Mouse (Mus musculus): ENCODE results near the gene Ist1. TPM values are rescaled to one million over a fixed set of nuclear protein-coding genes. Genes with fewer than 3 reads are reported as not detected.

Ist1 gene
- polyA plus RNA-seq, 1 experiment: 26.3 TPM

DNA sequence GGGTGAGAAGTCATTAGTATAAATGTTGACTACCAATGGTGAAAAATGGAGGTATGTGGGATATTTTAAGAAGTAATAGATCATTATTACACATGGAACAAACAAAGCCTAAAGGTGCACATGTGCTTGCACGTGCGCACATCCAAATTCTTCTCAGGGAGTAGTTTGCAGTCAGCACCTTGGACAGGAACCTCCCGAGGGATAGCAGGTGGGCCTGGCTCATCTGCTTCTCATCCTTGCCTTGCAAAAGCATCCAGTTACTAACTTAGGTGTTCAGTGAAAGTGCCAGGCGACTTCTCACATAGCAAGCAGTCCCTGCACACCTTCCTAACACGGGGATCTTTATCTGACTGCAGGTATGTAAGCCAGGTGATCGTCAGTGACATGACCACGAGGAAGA is 52.6 kb downstream of the Ist1 start:
- TF ChIP-seq POLR2A (IDR thresholded peaks at IDR 0.05; ENCODE audit: low read depth, low read length) (no peak), CTCF (IDR thresholded peaks at IDR 0.05; ENCODE audit: extremely low read depth, insufficient read depth, insufficient read length, insufficient replicate concordance) (no peak)
- Histone ChIP-seq H3K4me1 (ENCODE audit: control insufficient read depth, insufficient read depth, insufficient read length) (no peaks in the 10 kb centered on the region), H3K27ac (ENCODE audit: insufficient read depth, low read length) (no peak overlapping the region), H3K36me3 (ENCODE audit: control insufficient read depth, insufficient read depth, low read length) (no peaks in the 10 kb centered on the region), H3K4me3 (ENCODE audit: extremely low read depth, insufficient read depth, insufficient read length) (no peak overlapping the region), H3K27me3 (ENCODE audit: control insufficient read depth, insufficient read depth, low read length) (no peaks in the 10 kb centered on the region)
- no peak for DNase-seq (ENCODE audit: low read depth in 1 of 2, low spot score in 2 of 2)
- WGBS: 70% methylated on average over 7 of the region's 7 CpGs

DNA sequence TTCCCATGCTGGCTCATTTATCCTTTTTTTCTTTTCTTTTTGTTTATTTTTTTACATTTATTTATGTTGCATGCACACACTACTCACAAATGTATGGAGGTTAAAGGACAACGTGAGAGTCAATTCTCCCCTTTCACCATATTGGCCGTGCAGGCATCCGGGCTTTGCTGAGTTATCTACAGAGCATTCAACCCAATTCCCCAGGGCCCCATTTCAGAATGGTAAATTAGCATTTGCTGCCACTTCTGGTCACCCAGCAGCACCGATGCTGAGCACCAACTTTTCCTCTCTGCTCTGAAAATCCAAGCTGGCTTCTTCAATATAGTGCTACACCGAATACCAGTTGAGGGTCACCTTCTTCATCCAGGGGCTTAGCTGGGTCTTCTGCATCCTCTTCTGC is 54.2 kb downstream of the Ist1 start:
- Histone ChIP-seq H3K27me3 (ENCODE audit: control insufficient read depth, insufficient read depth, low read length) (no peaks in the 10 kb centered on the region), H3K4me1 (ENCODE audit: control insufficient read depth, insufficient read depth, insufficient read length) (no peaks in the 10 kb centered on the region), H3K4me3 (ENCODE audit: extremely low read depth, insufficient read depth, insufficient read length) (no peak overlapping the region), H3K36me3 (ENCODE audit: control insufficient read depth, insufficient read depth, low read length) (no peaks in the 10 kb centered on the region), H3K27ac (ENCODE audit: insufficient read depth, low read length) (no peak overlapping the region)
- no peak for DNase-seq (ENCODE audit: low read depth in 1 of 2, low spot score in 2 of 2)
- no peak for TF ChIP-seq CTCF (IDR thresholded peaks at IDR 0.05; ENCODE audit: extremely low read depth, insufficient read depth, insufficient read length, insufficient replicate concordance)
- no peak for TF ChIP-seq POLR2A (IDR thresholded peaks at IDR 0.05; ENCODE audit: low read depth, low read length)
- 82% methylated on average over 5 of the region's 5 CpGs for WGBS

DNA sequence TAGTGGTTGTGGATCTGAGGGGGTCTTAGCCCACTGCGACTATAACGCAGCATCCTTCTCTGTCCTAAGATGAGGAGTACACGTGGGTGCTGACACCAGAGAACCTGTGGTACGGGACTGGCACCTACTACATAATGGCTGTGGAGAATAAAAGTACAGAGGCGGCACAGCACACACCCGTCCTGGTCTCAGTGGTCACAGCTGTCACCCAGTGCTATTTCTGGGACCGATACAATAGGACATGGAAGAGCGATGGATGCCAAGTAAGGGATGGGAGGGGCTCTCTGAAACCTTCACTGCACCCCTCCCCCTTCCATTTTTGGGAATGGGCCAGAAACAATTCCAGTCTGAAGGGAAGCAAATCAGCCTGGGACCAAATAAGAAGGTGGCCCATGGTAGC is 57.9 kb downstream of the Ist1 start:
- 94% methylated on average over 8 of the region's 8 CpGs for WGBS
- TF ChIP-seq CTCF (IDR thresholded peaks at IDR 0.05; ENCODE audit: extremely low read depth, insufficient read depth, insufficient read length, insufficient replicate concordance) (no peak), POLR2A (IDR thresholded peaks at IDR 0.05; ENCODE audit: low read depth, low read length) (no peak)
- no peak overlapping the region for H3K4me3 ChIP-seq (ENCODE audit: extremely low read depth, insufficient read depth, insufficient read length)
- H3K4me1 ChIP-seq (ENCODE audit: control insufficient read depth, insufficient read depth, insufficient read length): no peaks in the 10 kb centered on the region
- DNase-seq (ENCODE audit: low read depth in 1 of 2, low spot score in 2 of 2): no peak
- H3K27ac ChIP-seq (ENCODE audit: insufficient read depth, low read length): no peak overlapping the region
- H3K36me3 ChIP-seq (ENCODE audit: control insufficient read depth, insufficient read depth, low read length): no peaks in the 10 kb centered on the region
- H3K27me3 ChIP-seq (ENCODE audit: control insufficient read depth, insufficient read depth, low read length): no peaks in the 10 kb centered on the region

DNA sequence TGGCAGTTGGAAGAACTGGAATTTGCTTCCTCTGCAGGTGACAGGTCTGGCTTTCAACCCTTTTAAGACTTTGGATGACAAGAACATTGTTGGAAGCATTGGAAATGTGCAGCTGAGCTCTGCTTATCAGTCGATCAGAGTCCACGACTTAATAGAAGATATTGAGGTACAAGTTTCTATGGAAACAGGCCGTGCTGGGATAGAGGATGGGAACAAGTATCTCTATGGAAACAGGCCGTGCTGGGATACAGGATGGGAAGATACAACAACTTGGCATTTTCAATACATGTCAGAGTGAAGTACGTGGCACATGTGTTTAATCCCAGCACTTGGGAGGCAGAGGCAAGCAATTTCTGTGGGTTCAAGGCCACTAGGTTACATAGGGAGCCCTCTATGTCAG is 60.6 kb downstream of the Ist1 start:
- Histone ChIP-seq H3K27ac (ENCODE audit: insufficient read depth, low read length) (no peak overlapping the region), H3K4me1 (ENCODE audit: control insufficient read depth, insufficient read depth, insufficient read length) (no peaks in the 10 kb centered on the region), H3K36me3 (ENCODE audit: control insufficient read depth, insufficient read depth, low read length) (no peaks in the 10 kb centered on the region), H3K4me3 (ENCODE audit: extremely low read depth, insufficient read depth, insufficient read length) (no peak overlapping the region), H3K27me3 (ENCODE audit: control insufficient read depth, insufficient read depth, low read length) (no peaks in the 10 kb centered on the region)
- DNase-seq (ENCODE audit: low read depth in 1 of 2, low spot score in 2 of 2): no peak
- WGBS: 85% methylated on average over 5 of the region's 5 CpGs
- TF ChIP-seq POLR2A (IDR thresholded peaks at IDR 0.05; ENCODE audit: low read depth, low read length) (no peak), CTCF (IDR thresholded peaks at IDR 0.05; ENCODE audit: extremely low read depth, insufficient read depth, insufficient read length, insufficient replicate concordance) (no peak)

DNA sequence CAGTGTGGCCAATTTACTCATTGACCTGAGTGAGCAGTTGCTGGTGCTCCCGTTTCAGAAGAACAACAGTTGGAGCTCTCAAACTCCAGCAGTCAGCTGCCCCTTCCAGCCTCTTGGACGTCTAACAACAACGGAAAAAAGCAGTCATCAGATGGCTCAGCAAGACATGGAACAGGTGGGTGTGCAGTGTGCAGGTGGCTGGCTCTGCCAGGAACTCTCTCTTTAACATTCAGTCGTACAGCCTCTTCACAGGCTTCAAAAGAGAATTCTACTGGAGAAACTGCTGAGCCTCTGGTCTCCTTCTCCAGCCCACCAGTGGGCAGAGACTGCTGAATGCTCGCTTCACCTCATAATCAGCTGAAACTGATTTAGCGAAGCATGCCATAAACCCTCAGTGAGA is 64.4 kb downstream of the Ist1 start:
- TF ChIP-seq POLR2A (IDR thresholded peaks at IDR 0.05; ENCODE audit: low read depth, low read length) (no peak), CTCF (IDR thresholded peaks at IDR 0.05; ENCODE audit: extremely low read depth, insufficient read depth, insufficient read length, insufficient replicate concordance) (no peak)
- Histone ChIP-seq H3K4me1 (ENCODE audit: control insufficient read depth, insufficient read depth, insufficient read length) (no peaks in the 10 kb centered on the region), H3K27me3 (ENCODE audit: control insufficient read depth, insufficient read depth, low read length) (no peaks in the 10 kb centered on the region), H3K36me3 (ENCODE audit: control insufficient read depth, insufficient read depth, low read length) (no peaks in the 10 kb centered on the region), H3K4me3 (ENCODE audit: extremely low read depth, insufficient read depth, insufficient read length) (no peak overlapping the region), H3K27ac (ENCODE audit: insufficient read depth, low read length) (no peak overlapping the region)
- WGBS: 81% methylated on average over 6 of the region's 6 CpGs
- DNase-seq (ENCODE audit: low read depth in 1 of 2, low spot score in 2 of 2): no peak

Other genes starting within 250 kb of the Ist1 start
- not detected in 2 replicates for gene Pmfbp1, start 199.2 kb downstream of the Ist1 start, polyA plus RNA-seq (2012; rRNA removed)
- gene Dhx38, start 127.4 kb downstream of the Ist1 start, polyA plus RNA-seq (2012; rRNA removed): 20.1 and 22.6 TPM in 2 replicates
- gene Txnl4b, start 127.4 kb downstream of the Ist1 start, polyA plus RNA-seq (2012; rRNA removed): 2.6 and 2.9 TPM in 2 replicates
- gene Hp, start 114.1 kb downstream of the Ist1 start, polyA plus RNA-seq (2012; rRNA removed): 22.1 and 31.9 TPM in 2 replicates
- 18.4 and 21.7 TPM in 2 replicates for gene Dhodh, start 84.6 kb downstream of the Ist1 start, polyA plus RNA-seq (2012; rRNA removed)
- gene Pkd1l3, start 78.7 kb downstream of the Ist1 start, polyA plus RNA-seq (2012; rRNA removed): 0.72 and 0.91 TPM in 2 replicates
- 5.1 and 7.6 TPM in 2 replicates for gene Zfp821, start 12.3 kb upstream of the Ist1 start, polyA plus RNA-seq (2012; rRNA removed)
- 7.8 and 20.8 TPM in 2 replicates for gene Atxn1l, start 44.5 kb upstream of the Ist1 start, polyA plus RNA-seq (2012; rRNA removed)
- 15.9 and 16.5 TPM in 2 replicates for gene Ap1g1, start 85.3 kb upstream of the Ist1 start, polyA plus RNA-seq (2012; rRNA removed)
- gene Phlpp2, start 175.3 kb upstream of the Ist1 start, polyA plus RNA-seq (2012; rRNA removed): 4.1 and 4.7 TPM in 2 replicates